15 mouse cellular contexts compared by ENCODE assay signal in genomic region chr8:123758935-123759334, GRCm38 (mm10).
"Had no signal": no experiment of that assay in that cellular context is flagged by ENCODE, and none has a peak within 500 bp of the region (broad histone marks: within the 10 kb centered on the region; RNA-seq: fewer than 3 reads in every experiment).

No protein-coding gene starts in this region.

- DNase-seq: gastrocnemius, postnatal 14 days; gastrocnemius, postnatal 36 days; heart, adult 11 months; heart, adult 2 months; heart, postnatal 14 days; heart, postnatal 36 days; kidney, adult 11 months; kidney, adult 2 months; kidney, adult 9 months; kidney, postnatal 14 days; kidney, postnatal 4 days; liver; liver, embryonic 13.5 days had no signal

- ATAC-seq: hindbrain, postnatal 0 days; intestine, embryonic 16.5 days had no signal
